Mouse (Mus musculus): ENCODE data around the gene Rnf150.

- no peak for TF ChIP-seq CTCF (IDR thresholded peaks at IDR 0.05; ENCODE audit: control insufficient read depth, insufficient read depth, low read length)
- TF ChIP-seq POLR2A (IDR thresholded peaks at IDR 0.05; ENCODE audit: borderline replicate concordance, control insufficient read depth, low read depth, low read length), result no peak
Observed at GRCm38 (mm10) chr8:82973331-82973730, 110.2 kb downstream of the Rnf150 start.
